17 mouse cellular contexts compared by ENCODE assay signal in genomic region chr5:53405929-53406328, GRCm38 (mm10).
DNase-seq lines count a peak whose midpoint lies in the region; ATAC-seq and TF ChIP-seq lines count a peak whose summit lies in the region.
"Had no signal": no experiment of that assay in that cellular context is flagged by ENCODE, and none has a peak within 500 bp of the region (broad histone marks: within the 10 kb centered on the region; RNA-seq: fewer than 3 reads in every experiment).

No protein-coding gene starts in this region.

- no peak overlapping the region for H3K4me2 ChIP-seq in forebrain, embryonic 13.5 days
- no peak overlapping the region for H3K4me2 ChIP-seq in forebrain, embryonic 16.5 days (ENCODE audit: low read length)
- H3K4me2 ChIP-seq in forebrain, embryonic 15.5 days (replicated peaks), result no peak overlapping the region
- no peak overlapping the region for H3K4me2 ChIP-seq in forebrain, postnatal 0 days (ENCODE audit: low read depth)
- H3K4me2 ChIP-seq: embryonic facial prominence, embryonic 12.5 days had no signal

- no peak overlapping the region for H3K9ac ChIP-seq in forebrain, embryonic 13.5 days
- H3K9ac ChIP-seq in forebrain, embryonic 16.5 days (replicated peaks; ENCODE audit: low read depth, low read length), result no peak overlapping the region
- no peak overlapping the region for H3K9ac ChIP-seq in forebrain, embryonic 15.5 days (replicated peaks)
- H3K9ac ChIP-seq in forebrain, postnatal 0 days, result no peak overlapping the region
- H3K9ac ChIP-seq: embryonic facial prominence, embryonic 12.5 days had no signal

- no peak overlapping the region for H3K4me3 ChIP-seq in forebrain, embryonic 13.5 days
- no peak overlapping the region for H3K4me3 ChIP-seq in forebrain, embryonic 16.5 days (replicated peaks; ENCODE audit: low read length)
- H3K4me3 ChIP-seq in forebrain, embryonic 15.5 days, result no peak overlapping the region
- H3K4me3 ChIP-seq in forebrain, postnatal 0 days (ENCODE audit: low read depth, low read length), result no peak overlapping the region
- H3K4me3 ChIP-seq: embryonic facial prominence, embryonic 10.5 days; embryonic facial prominence, embryonic 12.5 days had no signal

- 51% methylated on average over 5 of the region's 5 CpGs for WGBS in forebrain, embryonic 13.5 days
- WGBS in forebrain, embryonic 16.5 days, result 43% methylated on average over 5 of the region's 5 CpGs
- 45% methylated on average over 5 of the region's 5 CpGs for WGBS in forebrain, embryonic 15.5 days
- WGBS in forebrain, postnatal 0 days, result 52% methylated on average over 5 of the region's 5 CpGs

- no peaks in the 10 kb centered on the region for H3K36me3 ChIP-seq in forebrain, embryonic 13.5 days (ENCODE audit: poor library complexity, severe bottlenecking)
- no peaks in the 10 kb centered on the region for H3K36me3 ChIP-seq in forebrain, embryonic 16.5 days (ENCODE audit: control insufficient read depth, insufficient read depth)
- H3K36me3 ChIP-seq in forebrain, embryonic 15.5 days, result no peaks in the 10 kb centered on the region
- no peaks in the 10 kb centered on the region for H3K36me3 ChIP-seq in forebrain, postnatal 0 days (ENCODE audit: insufficient read depth)
- H3K36me3 ChIP-seq: embryonic facial prominence, embryonic 10.5 days; embryonic facial prominence, embryonic 12.5 days had no signal

- no peak for TF ChIP-seq CTCF in forebrain, postnatal 0 days (IDR thresholded peaks at IDR 0.05; ENCODE audit: low read depth)

- H3K27ac ChIP-seq in forebrain, embryonic 13.5 days, result no peak overlapping the region
- no peak overlapping the region for H3K27ac ChIP-seq in forebrain, embryonic 16.5 days (ENCODE audit: low read length)
- no peak overlapping the region for H3K27ac ChIP-seq in forebrain, embryonic 15.5 days (replicated peaks)
- no peak overlapping the region for H3K27ac ChIP-seq in forebrain, postnatal 0 days (ENCODE audit: low read depth, low read length)
- H3K27ac ChIP-seq: embryonic facial prominence, embryonic 10.5 days; embryonic facial prominence, embryonic 12.5 days had no signal

- 0 out of 2 replicates have a peak, but pooled peaks have one; percentile 21 for ATAC-seq in forebrain, embryonic 13.5 days
- no peak for ATAC-seq in forebrain, embryonic 16.5 days
- ATAC-seq in forebrain, embryonic 15.5 days (replicated peaks), result 0 out of 2 replicates have a peak, but pooled peaks have one; percentile 32
- ATAC-seq in forebrain, postnatal 0 days, result no peak

- H3K27me3 ChIP-seq in forebrain, embryonic 13.5 days, result no peaks in the 10 kb centered on the region
- no peaks in the 10 kb centered on the region for H3K27me3 ChIP-seq in forebrain, embryonic 16.5 days (replicated peaks; ENCODE audit: control insufficient read depth, insufficient read depth, low read length)
- H3K27me3 ChIP-seq in forebrain, embryonic 15.5 days, result no peaks in the 10 kb centered on the region
- no peaks in the 10 kb centered on the region for H3K27me3 ChIP-seq in forebrain, postnatal 0 days (ENCODE audit: insufficient read depth, low read length)
- H3K27me3 ChIP-seq: embryonic facial prominence, embryonic 12.5 days had no signal

- no peaks in the 10 kb centered on the region for H3K4me1 ChIP-seq in forebrain, embryonic 13.5 days
- no peaks in the 10 kb centered on the region; the same call in 1 of the 2 replicates for H3K4me1 ChIP-seq in forebrain, embryonic 16.5 days (replicated peaks; ENCODE audit: control insufficient read depth, insufficient read depth, low read length)
- H3K4me1 ChIP-seq in forebrain, embryonic 15.5 days, result no peaks in the 10 kb centered on the region
- no peaks in the 10 kb centered on the region for H3K4me1 ChIP-seq in forebrain, postnatal 0 days (ENCODE audit: insufficient read depth)
- H3K4me1 ChIP-seq: embryonic facial prominence, embryonic 10.5 days; embryonic facial prominence, embryonic 12.5 days had no signal

- no peak for DNase-seq in forebrain, postnatal 0 days
- DNase-seq in forelimb bud, embryonic 11.5 days (ENCODE audit: low read depth, low spot score), result peak; percentile 12
- DNase-seq in urinary bladder, postnatal 14 days (ENCODE audit: low spot score), result no peak
- DNase-seq in heart, adult 18-20 months, result no peak
- DNase-seq: adrenal gland, adult 2 months; adrenal gland, postnatal 10 days; adrenal gland, postnatal 25 days; cerebellum, adult 11-12 months; cerebellum, adult 2 months; cerebellum, adult 9-10 months; cerebellum, postnatal 10 days; cerebellum, postnatal 25 days had no signal

- H3K9me3 ChIP-seq in forebrain, embryonic 13.5 days (replicated peaks), result no peaks in the 10 kb centered on the region
- H3K9me3 ChIP-seq in forebrain, embryonic 16.5 days (ENCODE audit: control insufficient read depth, low read length), result no peaks in the 10 kb centered on the region
- H3K9me3 ChIP-seq in forebrain, embryonic 15.5 days, result no peaks in the 10 kb centered on the region
- no peaks in the 10 kb centered on the region for H3K9me3 ChIP-seq in forebrain, postnatal 0 days (ENCODE audit: low read length)
- H3K9me3 ChIP-seq: embryonic facial prominence, embryonic 10.5 days; embryonic facial prominence, embryonic 12.5 days had no signal

Comparison
In these comparisons a context has a peak if more than half of its experiments do, and no peak if none do; other contexts are left out.
1. ATAC-seq: peak in forebrain, embryonic 13.5 days (single experiment) and forebrain, embryonic 15.5 days (single experiment); none in forebrain, embryonic 16.5 days (single experiment) and forebrain, postnatal 0 days (single experiment).